Mouse (Mus musculus): Measurements from ENCODE around the gene Pbx3.

Gene Pbx3

GRCm38 (mm10) chr2:34289726-34290125 is 83.2 kb downstream of the Pbx3 start:
- no peak for DNase-seq (ENCODE audit: low spot score)

GRCm38 (mm10) chr2:34284239-34284638 is 88.7 kb downstream of the Pbx3 start:
- DNase-seq (ENCODE audit: low spot score), result no peak

GRCm38 (mm10) chr2:34280996-34281395 is 91.9 kb downstream of the Pbx3 start:
- DNase-seq (ENCODE audit: low spot score), result no peak

GRCm38 (mm10) chr2:34279726-34280125 is 93.2 kb downstream of the Pbx3 start:
- DNase-seq (ENCODE audit: low spot score), result no peak

- no peak for DNase-seq (ENCODE audit: low spot score)
These were observed 97.2 kb downstream of the Pbx3 start for GRCm38 (mm10) chr2:34275630-34276193.

GRCm38 (mm10) chr2:34262046-34262445 is 110.9 kb downstream of the Pbx3 start:
- no peak for DNase-seq (ENCODE audit: low spot score)

- DNase-seq (ENCODE audit: low spot score), result no peak
These were observed 112.3 kb downstream of the Pbx3 start for GRCm38 (mm10) chr2:34260653-34261076.

- no peak for DNase-seq (ENCODE audit: low spot score)
These were observed 114.7 kb downstream of the Pbx3 start for GRCm38 (mm10) chr2:34258256-34258655.

GRCm38 (mm10) chr2:34257611-34258010 is 115.3 kb downstream of the Pbx3 start:
- no peak for DNase-seq (ENCODE audit: low spot score)

- DNase-seq (ENCODE audit: low spot score), result no peak
These were observed 116.9 kb downstream of the Pbx3 start for GRCm38 (mm10) chr2:34256000-34256553.

- DNase-seq (ENCODE audit: low spot score), result no peak
These were observed 119.3 kb downstream of the Pbx3 start for GRCm38 (mm10) chr2:34253627-34254026.

- DNase-seq (ENCODE audit: low spot score), result no peak
These were observed 119.8 kb downstream of the Pbx3 start for GRCm38 (mm10) chr2:34253111-34253510.

- no peak for DNase-seq (ENCODE audit: low spot score)
These were observed 120.7 kb downstream of the Pbx3 start for GRCm38 (mm10) chr2:34252286-34252685.

- no peak for DNase-seq (ENCODE audit: low spot score)
These were observed 122.8 kb downstream of the Pbx3 start for GRCm38 (mm10) chr2:34249961-34250658.

GRCm38 (mm10) chr2:34249141-34249960 is 123.6 kb downstream of the Pbx3 start:
- peak; percentile 27 for DNase-seq (ENCODE audit: low spot score)

GRCm38 (mm10) chr2:34240885-34241284 is 132.1 kb downstream of the Pbx3 start:
- no peak for DNase-seq (ENCODE audit: low spot score)

GRCm38 (mm10) chr2:34239315-34239858 is 133.6 kb downstream of the Pbx3 start:
- DNase-seq (ENCODE audit: low spot score), result no peak

GRCm38 (mm10) chr2:34235467-34236075 is 137.4 kb downstream of the Pbx3 start:
- no peak for DNase-seq (ENCODE audit: low spot score)

GRCm38 (mm10) chr2:34234274-34234673 is 138.7 kb downstream of the Pbx3 start:
- no peak for DNase-seq (ENCODE audit: low spot score)

- no peak for DNase-seq (ENCODE audit: low spot score)
These were observed 139.7 kb downstream of the Pbx3 start for GRCm38 (mm10) chr2:34233271-34233670.

- no peak for DNase-seq (ENCODE audit: low spot score)
These were observed 145.3 kb downstream of the Pbx3 start for GRCm38 (mm10) chr2:34227688-34228087.

- DNase-seq (ENCODE audit: low spot score), result no peak
These were observed 147.5 kb downstream of the Pbx3 start for GRCm38 (mm10) chr2:34225470-34225869.

Measured in ovary, postnatal 14 days (tissue).